Mouse (Mus musculus) embryonic stem cell, embryonic (primary cell): ENCODE measurements around the gene Rbm15b.

Experiments
- CTCF ChIA-PET, 4 experiments: fragments of 300-600 bp in 2 of 4; fragments of 350-600 bp in 2 of 4; sonication (Branson Sonifier 250); formaldehyde crosslinking; loops; one replicate each; lab custom pipeline; 2022; ENCODE audit warnings: inconsistent platforms in 2 of 4; lab: Charles Lee
- POLR2A ChIA-PET, 4 experiments: fragments of 300-600 bp in 2 of 4; fragments of 350-600 bp in 2 of 4; sonication (Branson Sonifier 250); formaldehyde crosslinking; loops; one replicate each; lab custom pipeline; 2022; ENCODE audit warnings: antibody characterized with exemption in 4 of 4, inconsistent platforms in 1 of 4; lab: Charles Lee

Gene Rbm15b

GRCm38 (mm10) chr9:106886828-106887702 is at the start of gene Rbm15b:
Gene Rbm15b, minus strand, starts transcription at chr9:106887428.
- ChIA-PET POLR2A (interaction anchor here in 3 of 4 experiments (0.6 to 4.0 kb wide), 36 partner anchors 9 to 647 kb away, joined by 3 to 32 read pairs (median 3); partner anchors contain the start of genes Mapkapk3 (in 3 of the 3), 6430571L13Rik (in 1 of the 3), Dock3 (in 1 of the 3) and Grm2 (in 1 of the 3)), CTCF (interaction anchor here in 3 of 4 experiments (0.8 to 1.5 kb wide), 11 partner anchors 65 to 453 kb away, joined by 3 to 11 read pairs (median 4); partner anchors contain the start of genes 6430571L13Rik (in 1 of the 3), Mapkapk3 (in 1 of the 3) and Parp3 (in 1 of the 3))

DNA sequence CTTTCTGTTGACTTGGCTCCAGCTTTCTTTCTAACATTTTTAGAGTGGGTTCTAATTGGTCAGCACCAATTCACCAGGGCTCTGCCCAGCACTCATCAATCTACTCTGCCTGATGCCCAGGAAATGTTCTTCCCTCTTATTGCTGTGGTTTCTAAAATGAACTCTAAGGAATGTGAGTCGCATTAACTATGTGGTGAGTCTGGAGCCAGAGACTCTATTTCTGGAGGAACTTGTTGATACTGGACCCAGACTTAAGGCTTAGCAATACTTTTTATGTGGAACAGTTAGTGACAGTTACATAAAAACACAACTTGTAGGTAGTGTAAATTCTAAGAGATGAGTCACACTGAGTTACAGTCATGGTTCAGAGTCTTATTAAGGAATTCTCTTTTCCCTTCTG is 47.8 kb upstream of the Rbm15b start:
- CTCF ChIA-PET: interaction anchor here in 1 of 4 experiments (0.6 kb wide), 1 partner anchor 79 kb away, joined by 3 read pairs; no protein-coding TSS in a partner anchor
- POLR2A ChIA-PET: no interaction called here

DNA sequence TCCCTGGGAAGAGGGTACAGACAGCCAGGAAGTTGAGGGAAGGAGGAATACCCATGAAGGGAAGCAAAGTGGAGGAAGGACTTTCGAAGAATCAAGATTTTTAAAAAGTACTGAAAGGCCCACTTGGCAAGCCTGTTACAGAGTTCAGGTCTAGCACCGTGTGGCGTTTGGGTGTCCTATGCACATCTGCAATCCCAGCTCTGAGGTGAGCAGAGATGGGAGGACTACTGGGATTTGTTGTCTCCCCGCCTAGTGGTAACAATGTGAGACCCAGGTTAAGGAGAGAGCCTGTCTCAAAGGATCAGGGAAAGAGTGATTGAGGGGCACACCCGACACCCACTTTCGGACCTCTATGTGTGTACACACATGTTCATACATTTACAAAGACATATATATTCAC is 27.6 kb upstream of the Rbm15b start:
- ChIA-PET POLR2A (no interaction called here), CTCF (interaction anchor here in 1 of 4 experiments (0.5 kb wide), 1 partner anchor 1046 kb away, joined by 3 read pairs; no protein-coding TSS in a partner anchor)

- CTCF ChIA-PET: interaction anchor here in 1 of 4 experiments (1.2 kb wide), 1 partner anchor 382 kb away, joined by 4 read pairs; no protein-coding TSS in a partner anchor
- POLR2A ChIA-PET: interaction anchor here in 1 of 4 experiments (3.8 kb wide), 1 partner anchor 22 kb away, joined by 15 read pairs; the partner anchor contains the start of gene Manf
These were observed 26.5 kb upstream of the Rbm15b start for GRCm38 (mm10) chr9:106913759-106914158.

GRCm38 (mm10) chr9:106911624-106912023 is 24.4 kb upstream of the Rbm15b start:
- ChIA-PET POLR2A (interaction anchor here in 2 of 4 experiments (1.0 to 3.8 kb wide), 2 partner anchors 20 kb away, joined by 4 to 15 read pairs; partner anchors contain the start of gene Manf (in 2 of the 2)), CTCF (interaction anchor here in 1 of 4 experiments (0.6 kb wide), 1 partner anchor 14 kb away, joined by 3 read pairs; no protein-coding TSS in a partner anchor)

GRCm38 (mm10) chr9:106908715-106909114 is 21.5 kb upstream of the Rbm15b start:
- CTCF ChIA-PET: no interaction called here
- POLR2A ChIA-PET: interaction anchor here in 2 of 4 experiments (1.4 to 2.3 kb wide), 2 partner anchors 17 kb away, joined by 3 to 9 read pairs; partner anchors contain the start of gene Manf (in 2 of the 2)

GRCm38 (mm10) chr9:106908174-106908573 is 20.9 kb upstream of the Rbm15b start:
- ChIA-PET POLR2A (interaction anchor here in 2 of 4 experiments (1.4 to 2.3 kb wide), 2 partner anchors 16 to 17 kb away, joined by 3 to 9 read pairs; partner anchors contain the start of gene Manf (in 2 of the 2)), CTCF (no interaction called here)

- CTCF ChIA-PET: interaction anchor here in 1 of 4 experiments (0.5 kb wide), 1 partner anchor 373 kb away, joined by 3 read pairs; no protein-coding TSS in a partner anchor
- POLR2A ChIA-PET: interaction anchor here in 1 of 4 experiments (1.4 kb wide), 1 partner anchor 15 kb away, joined by 5 read pairs; the partner anchor contains the start of gene Manf
These were observed 19.4 kb upstream of the Rbm15b start for GRCm38 (mm10) chr9:106906597-106906996.

- CTCF ChIA-PET: interaction anchor here in 2 of 4 experiments (0.6 to 1.6 kb wide), 2 partner anchors 12 to 461 kb away, joined by 3 to 5 read pairs; partner anchors contain the start of gene Manf (in 1 of the 2)
These were observed 16.5 kb upstream of the Rbm15b start for GRCm38 (mm10) chr9:106903791-106904134.

DNA sequence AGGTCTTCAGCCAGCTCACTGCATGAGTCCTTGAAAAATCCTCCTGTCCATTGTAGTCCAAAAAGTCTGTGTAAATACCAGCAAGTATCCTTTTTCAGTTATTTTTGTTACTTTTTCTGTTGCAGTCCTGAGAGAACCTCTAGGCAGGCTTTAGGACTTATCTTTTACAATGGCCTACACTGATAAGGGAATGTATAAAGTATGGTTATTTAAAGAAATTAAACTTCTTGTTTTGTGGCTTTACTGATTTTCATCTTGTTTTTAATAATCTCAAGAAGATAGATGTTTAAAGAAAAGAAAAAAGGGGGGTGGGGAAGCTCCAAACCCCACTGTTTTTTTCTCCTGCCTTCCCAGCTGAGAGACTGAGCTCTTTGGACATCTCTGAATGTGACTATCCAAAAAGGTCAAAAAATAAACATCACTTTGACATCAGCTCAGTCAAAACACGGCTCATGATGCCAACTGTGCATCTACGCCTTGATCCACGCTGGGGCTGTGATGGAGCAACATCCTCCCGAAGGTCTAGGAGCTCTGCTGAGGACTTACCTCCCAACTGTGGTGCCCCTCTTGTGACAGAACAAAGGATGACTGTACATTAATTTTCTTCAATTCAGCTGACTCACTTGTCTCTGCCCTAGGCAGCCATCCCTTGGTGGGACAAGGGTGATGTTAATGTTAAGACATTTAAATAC is 16.0 kb upstream of the Rbm15b start:
- ChIA-PET POLR2A (interaction anchor here in 3 of 4 experiments (0.6 to 4.6 kb wide), 6 partner anchors 11 to 681 kb away, joined by 3 to 32 read pairs (median 3); partner anchors contain the start of gene Manf (in 3 of the 3)), CTCF (interaction anchor here in 2 of 4 experiments (1.1 to 1.6 kb wide), 2 partner anchors 11 to 12 kb away, joined by 3 read pairs; partner anchors contain the start of gene Manf (in 2 of the 2))

More at GRCm38 (mm10) chr9:106903791-106904134, 16.5 kb upstream of the Rbm15b start:
- POLR2A ChIA-PET: interaction anchor here in 2 of 4 experiments (1.5 to 4.6 kb wide), 3 partner anchors 12 to 81 kb away, joined by 3 to 32 read pairs (median 3); partner anchors contain the start of gene Manf (in 2 of the 2)

GRCm38 (mm10) chr9:106901596-106901995 is 14.4 kb upstream of the Rbm15b start:
- CTCF ChIA-PET: no interaction called here

GRCm38 (mm10) chr9:106898901-106899300 is 11.7 kb upstream of the Rbm15b start:
- ChIA-PET CTCF (interaction anchor here in 2 of 4 experiments (0.6 to 0.9 kb wide), 2 partner anchors 255 to 295 kb away, joined by 4 to 5 read pairs; no protein-coding TSS in a partner anchor), POLR2A (interaction anchor here in 2 of 4 experiments (1.1 to 1.5 kb wide), 6 partner anchors 9 to 391 kb away, joined by 3 to 4 read pairs (median 3); partner anchors contain the start of genes Mapkapk3 (in 1 of the 2) and Rbm15b (in 1 of the 2))

More at GRCm38 (mm10) chr9:106901596-106901995, 14.4 kb upstream of the Rbm15b start:
- POLR2A ChIA-PET: interaction anchor here in 2 of 4 experiments (1.3 to 4.6 kb wide), 3 partner anchors 10 to 55 kb away, joined by 3 to 32 read pairs (median 5); partner anchors contain the start of gene Manf (in 2 of the 2)

GRCm38 (mm10) chr9:106893327-106893726 is 6.1 kb upstream of the Rbm15b start:
- POLR2A ChIA-PET: interaction anchor here in 3 of 4 experiments (0.6 to 3.3 kb wide), 5 partner anchors 8 to 237 kb away, joined by 3 to 32 read pairs (median 5); partner anchors contain the start of gene Grm2 (in 1 of the 3)

GRCm38 (mm10) chr9:106892552-106892875 is 5.3 kb upstream of the Rbm15b start:
- CTCF ChIA-PET: interaction anchor here in 2 of 4 experiments (0.6 to 1.2 kb wide), 2 partner anchors 415 to 1333 kb away, joined by 3 read pairs; no protein-coding TSS in a partner anchor

More at GRCm38 (mm10) chr9:106893327-106893726, 6.1 kb upstream of the Rbm15b start:
- CTCF ChIA-PET: no interaction called here

DNA sequence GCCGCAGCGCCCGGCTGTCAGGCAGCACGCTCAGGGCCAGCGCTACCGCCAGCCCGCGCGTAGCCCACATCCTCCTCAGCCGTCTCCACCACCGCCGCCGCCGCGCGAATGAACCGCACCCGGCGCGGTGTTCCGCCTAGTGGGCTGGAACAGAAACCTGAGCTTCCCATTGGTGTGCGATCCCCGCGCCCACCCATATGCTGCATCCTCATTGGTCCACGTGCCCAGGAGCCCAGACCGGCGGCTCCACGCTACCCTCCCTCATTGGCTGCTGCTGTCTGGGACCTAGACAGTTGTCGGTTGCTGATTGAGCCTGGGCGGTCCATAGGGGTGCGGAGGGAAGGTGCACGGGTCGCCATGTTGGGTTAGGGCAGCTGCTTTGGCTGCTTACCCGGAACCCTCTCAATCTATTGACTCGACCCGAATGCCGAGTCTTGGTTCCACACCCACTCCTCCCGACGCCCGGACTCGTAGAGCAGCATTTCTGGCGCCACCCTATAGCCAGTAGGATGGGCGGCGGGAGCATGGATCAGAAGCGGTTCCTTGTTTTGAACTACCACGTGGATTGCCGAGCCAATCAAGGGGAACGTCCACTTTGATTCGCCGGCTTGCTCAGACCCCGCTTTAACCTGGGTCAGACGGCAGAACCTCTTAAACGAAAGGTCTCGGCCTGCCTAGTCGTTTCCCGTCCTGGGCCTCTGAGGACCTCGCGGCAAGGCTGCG is 4.8 kb upstream of the Rbm15b start, which contains the start of gene Manf:
Gene Manf (minus strand): TSS at position 151 of the 723 bp plus-strand sequence.
- POLR2A ChIA-PET: interaction anchor here (0.5 to 3.3 kb wide), 146 partner anchors 8 to 1372 kb away, joined by 3 to 32 read pairs (median 4); partner anchors contain the start of genes Parp3 (in 3 of the 4), Cish (in 2 of the 4), Dock3 (in 2 of the 4) and Mapkapk3 (in 2 of the 4)
- CTCF ChIA-PET: interaction anchor here (0.6 to 1.2 kb wide), 13 partner anchors 11 to 1333 kb away, joined by 3 to 8 read pairs (median 3); partner anchors contain the start of gene Mapkapk3 (in 1 of the 4)

More at GRCm38 (mm10) chr9:106892552-106892875, 5.3 kb upstream of the Rbm15b start:
- POLR2A ChIA-PET: interaction anchor here in 3 of 4 experiments (0.5 to 3.3 kb wide), 43 partner anchors 9 to 738 kb away, joined by 3 to 32 read pairs (median 5); partner anchors contain the start of genes 6430571L13Rik (in 1 of the 3), Grm2 (in 1 of the 3), Mapkapk3 (in 1 of the 3) and Parp3 (in 1 of the 3)
